Mouse (Mus musculus) bone marrow, adult 2 months (tissue): ENCODE results near the gene Plekhj1.

Experiments used
- CTCF ChIP-seq: fragments of 200-500 bp; IDR thresholded peaks from 2 replicates; pipeline ENCODE4 v1.5.1; 2011; ENCODE audit warnings: low read length, control low read depth; ENCODE audit not compliant: control insufficient read depth, insufficient read depth
- POLR2A ChIP-seq: fragments of 200-500 bp; IDR thresholded peaks from 2 replicates; pipeline ENCODE4 v1.6.1; 2011; ENCODE audit warnings: low read depth, mild to moderate bottlenecking, control low read depth, low read length, borderline replicate concordance; ENCODE audit not compliant: control insufficient read depth

GRCm38 (mm10) chr10:80748609-80749008, 49.8 kb downstream of the Plekhj1 start:
- TF ChIP-seq CTCF = no peak
- no peak for TF ChIP-seq POLR2A
